Mouse (Mus musculus) olfactory bulb, adult 2 months (tissue): ENCODE data around the gene Noxa1. TPM values are rescaled to one million over a fixed set of nuclear protein-coding genes. Genes with fewer than 3 reads are reported as not detected.

Source experiments
- H3K27ac ChIP-seq: fragments of 200-500 bp; 2 replicates; pipeline ENCODE4 v1.5.1; 2012; ENCODE audit warnings: low read depth, low read length; ENCODE audit not compliant: insufficient read depth
- H3K4me1 ChIP-seq: fragments of 200-500 bp; 2 replicates; pipeline ENCODE4 v1.6.1; 2012; ENCODE audit warnings: low read length; ENCODE audit not compliant: control insufficient read depth, insufficient read depth
- H3K4me3 ChIP-seq: fragments of 200-500 bp; 2 replicates; pipeline ENCODE4 v1.5.1; 2012; ENCODE audit warnings: mild to moderate bottlenecking, low read depth, low read length, moderate library complexity; ENCODE audit not compliant: insufficient read depth
- CTCF ChIP-seq: fragments of 200-500 bp; IDR thresholded peaks from 2 replicates; pipeline ENCODE4 v1.5.1; 2012; ENCODE audit warnings: low read depth, mild to moderate bottlenecking, low read length, moderate library complexity; ENCODE audit not compliant: insufficient read depth
- POLR2A ChIP-seq: fragments of 200-500 bp; IDR thresholded peaks from 2 replicates; pipeline ENCODE4 v1.6.1; 2012; ENCODE audit warnings: mild to moderate bottlenecking, low read depth, low read length, moderate library complexity; ENCODE audit not compliant: insufficient read depth
- WGBS: fragments of 180-500 bp; shearing (Covaris S2); methylation state at CpG from one replicate; pipeline ENCODE4 v1.1.7; 2018; 5-methylcytosine and 5-hydroxymethylcytosine counted together
- polyA plus RNA-seq: library from polyadenylated mRNA; stranded (reverse); fragments of >200 nt; gene quantifications from 2 replicates; pipeline ENCODE4 v1.2.4, GENCODE M21; 2012; ENCODE audit warnings: low replicate concordance; ENCODE audit not compliant: missing spikeins, insufficient read depth, insufficient read length

Gene Noxa1
- not detected in 2 replicates for polyA plus RNA-seq

DNA sequence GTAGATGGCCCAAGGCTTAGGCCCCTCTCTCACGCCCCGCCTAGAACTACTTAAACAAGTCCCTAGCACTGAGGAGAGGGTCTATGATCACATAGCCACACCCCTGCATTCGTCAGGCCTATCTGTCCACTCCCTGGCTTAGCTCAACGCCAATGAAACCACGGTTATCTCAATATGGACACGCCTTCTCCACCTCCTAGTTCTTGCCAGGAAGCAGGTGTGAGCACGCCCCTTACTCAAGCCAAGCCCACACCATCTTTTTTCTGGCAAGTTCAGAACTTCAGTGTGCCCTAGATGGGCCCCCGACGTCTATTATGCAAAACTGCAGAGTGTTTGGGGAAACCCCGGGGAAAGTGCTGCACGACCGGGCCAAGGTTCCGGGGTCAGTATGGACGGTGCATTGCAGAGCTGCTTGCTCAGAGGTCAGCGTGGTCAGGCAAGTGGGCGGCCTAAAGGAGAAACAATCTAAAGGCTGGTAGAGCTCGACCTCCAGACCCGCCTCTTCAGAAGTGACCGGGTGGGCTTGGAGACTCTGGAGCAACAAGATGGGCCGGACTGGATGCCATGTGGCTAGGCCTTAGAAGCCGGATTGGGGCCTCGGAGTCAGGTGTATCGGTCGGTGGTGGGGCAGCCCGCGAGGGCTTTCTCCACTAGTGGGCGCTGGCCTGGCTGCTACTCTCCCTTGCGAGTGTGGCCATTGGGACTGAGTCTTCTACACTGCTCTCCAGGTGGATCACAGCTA is at the start of gene Noxa1:
Gene Noxa1 (minus strand): TSS at position 41 of the 742 bp plus-strand sequence.
- WGBS: 71% methylated on average over 28 of the region's 28 CpGs
- Histone ChIP-seq H3K4me1 (peaks cover 3% of the 10 kb centered on the region; the same call in 1 of the 2 replicates), H3K27ac (no peak within 1 kb of the TSS), H3K4me3 (no peak within 1 kb of the TSS)
- TF ChIP-seq CTCF (no peak), POLR2A (no peak)

GRCm38 (mm10) chr2:25141921-25142320 is 47.0 kb upstream of the Noxa1 start:
- Histone ChIP-seq H3K4me1 (no peaks in the 10 kb centered on the region), H3K27ac (no peak overlapping the region), H3K4me3 (no peak overlapping the region)
- WGBS: 91% methylated on average over 5 of the region's 5 CpGs
- no peak for TF ChIP-seq POLR2A
- TF ChIP-seq CTCF: no peak

- TF ChIP-seq POLR2A (no peak), CTCF (no peak)
- H3K4me1 ChIP-seq: no peaks in the 10 kb centered on the region
- H3K27ac ChIP-seq: no peak overlapping the region
- H3K4me3 ChIP-seq: no peak overlapping the region
- 83% methylated on average over 4 of the region's 4 CpGs for WGBS
These were observed 46.2 kb upstream of the Noxa1 start for GRCm38 (mm10) chr2:25141185-25141584.

GRCm38 (mm10) chr2:25137832-25138231 is 42.9 kb upstream of the Noxa1 start:
- no peak for TF ChIP-seq POLR2A
- TF ChIP-seq CTCF: no peak
- Histone ChIP-seq H3K27ac (no peak overlapping the region), H3K4me3 (no peak overlapping the region), H3K4me1 (no peaks in the 10 kb centered on the region)
- WGBS: 78% methylated on average over 6 of the region's 6 CpGs

GRCm38 (mm10) chr2:25131601-25132000 is 36.7 kb upstream of the Noxa1 start:
- TF ChIP-seq CTCF (no peak), POLR2A (no peak)
- Histone ChIP-seq H3K27ac (no peak overlapping the region), H3K4me1 (peaks cover 11% of the 10 kb centered on the region), H3K4me3 (no peak overlapping the region)
- WGBS: 74% methylated on average over 9 of the region's 9 CpGs

GRCm38 (mm10) chr2:25128072-25128471 is 33.1 kb upstream of the Noxa1 start:
- Histone ChIP-seq H3K4me1 (peaks cover 11% of the 10 kb centered on the region), H3K4me3 (no peak overlapping the region), H3K27ac (0 out of 2 replicates have a peak overlapping the region, but pooled peaks have one; percentile 15)
- TF ChIP-seq POLR2A (no peak), CTCF (no peak)
- WGBS: 48% methylated on average over 11 of the region's 11 CpGs

DNA sequence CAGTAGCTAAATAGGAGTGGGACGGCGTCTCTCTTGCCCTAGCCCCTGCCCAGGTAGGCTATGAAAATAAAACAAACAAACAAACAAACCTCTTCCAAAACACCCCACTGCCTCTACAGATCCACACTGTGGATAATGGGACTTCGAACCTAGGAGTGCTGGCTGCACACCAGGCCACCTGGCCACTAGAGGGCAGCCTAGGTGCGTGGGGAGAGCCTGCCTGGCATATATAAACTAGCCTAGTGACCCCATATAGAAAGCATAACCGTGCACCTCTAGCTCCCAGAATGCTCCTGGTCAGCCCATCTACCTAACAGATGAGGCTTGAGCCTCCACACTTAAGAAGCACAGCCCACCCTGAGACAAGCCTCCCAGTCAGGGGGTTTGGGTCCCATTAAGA is 32.3 kb upstream of the Noxa1 start:
- TF ChIP-seq POLR2A (no peak), CTCF (no peak; the same call in 1 of the 2 replicates)
- 65% methylated on average over 5 of the region's 5 CpGs for WGBS
- Histone ChIP-seq H3K27ac (no peak overlapping the region), H3K4me3 (no peak overlapping the region), H3K4me1 (peaks cover 11% of the 10 kb centered on the region)

- Histone ChIP-seq H3K27ac (no peak overlapping the region; the same call in 1 of the 2 replicates), H3K4me1 (peaks cover 11% of the 10 kb centered on the region), H3K4me3 (no peak overlapping the region)
- TF ChIP-seq POLR2A (no peak), CTCF (no peak)
- WGBS: 38% methylated on average over 19 of the region's 19 CpGs
These were observed 31.4 kb upstream of the Noxa1 start for GRCm38 (mm10) chr2:25126011-25127010.
